Mouse (Mus musculus): ENCODE results near the gene Fam187a.
A peak's percentile ranks its signal among the peaks of the same experiment; 100 is the strongest.

Gene Fam187a

DNA sequence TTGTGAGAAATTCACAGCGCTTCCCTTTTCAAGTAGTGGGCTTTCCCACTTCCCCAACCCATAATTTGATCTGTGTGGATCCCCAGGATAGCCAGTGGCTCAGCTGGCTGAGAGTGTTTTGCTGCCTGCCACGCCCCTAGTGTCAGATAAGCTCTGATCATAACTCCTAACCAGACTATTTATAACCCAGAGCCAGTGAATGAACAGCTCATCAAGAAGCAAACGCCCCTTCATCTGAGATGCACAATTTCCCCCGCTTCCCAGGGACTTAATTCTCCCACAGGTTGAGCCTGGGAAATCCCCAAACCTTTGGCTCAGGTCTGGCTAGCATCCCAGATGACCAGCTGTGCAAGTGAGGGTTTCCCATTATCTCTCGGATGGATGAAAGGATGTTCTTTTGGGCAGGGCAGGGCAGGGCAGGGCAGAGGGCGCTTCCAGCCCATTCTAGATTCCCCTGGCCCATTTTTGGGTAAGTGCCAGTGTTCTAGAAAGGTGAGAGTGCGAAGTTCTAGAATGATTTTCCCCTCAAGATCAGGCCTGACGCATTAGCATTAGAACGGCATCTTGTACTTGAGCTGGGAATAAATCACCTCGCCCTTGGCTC is at the start of gene Fam187a:
Fam187a (plus strand) TSS at position 554 of the 604 bp plus-strand sequence.
- no peak for DNase-seq

DNA sequence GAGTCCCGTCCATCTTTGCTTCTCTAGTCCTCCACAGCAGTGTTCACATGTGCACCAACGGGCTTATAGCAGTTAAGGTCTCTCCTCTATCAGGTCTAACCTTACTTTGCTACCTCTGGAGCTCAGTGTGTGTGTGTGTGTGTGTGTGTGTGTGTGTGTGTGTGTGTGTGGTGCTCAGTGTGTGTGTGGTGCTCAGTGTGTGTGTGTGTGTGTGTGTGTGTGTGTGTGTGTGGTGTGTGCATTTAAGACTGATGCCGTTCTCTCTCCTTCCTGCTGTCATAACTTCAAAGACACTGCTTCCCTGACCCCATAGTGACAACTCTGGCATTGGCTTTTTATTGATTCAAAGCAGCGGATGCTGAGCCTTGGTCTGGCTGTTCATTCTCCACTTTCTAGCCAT is 49.4 kb upstream of the Fam187a start, which contains the start of gene Higd1b:
Higd1b (plus strand) TSS at position 301 of the 400 bp plus-strand sequence.
- no peak for DNase-seq

DNA sequence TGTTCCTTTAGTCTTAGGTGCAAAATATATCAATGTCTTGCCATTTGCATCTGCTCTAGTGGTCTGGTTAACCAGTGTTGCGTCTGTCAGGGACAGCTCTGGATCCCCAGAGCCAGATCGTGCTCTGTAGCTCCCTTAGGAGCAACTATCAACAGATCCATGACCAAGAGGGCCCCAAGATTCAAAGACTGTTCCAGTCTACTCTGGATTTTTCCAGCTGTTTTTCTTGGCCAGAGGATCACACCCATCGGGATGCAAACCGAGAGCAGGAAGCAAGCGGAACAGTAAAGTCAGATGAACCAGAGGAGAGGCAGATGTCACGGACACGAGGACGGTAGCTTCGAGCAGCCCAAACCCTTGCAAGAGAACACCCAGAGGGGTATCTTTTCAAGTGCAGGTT is 48.8 kb upstream of the Fam187a start:
- DNase-seq, result peak in 1 of 2 experiments; percentile 24

DNA sequence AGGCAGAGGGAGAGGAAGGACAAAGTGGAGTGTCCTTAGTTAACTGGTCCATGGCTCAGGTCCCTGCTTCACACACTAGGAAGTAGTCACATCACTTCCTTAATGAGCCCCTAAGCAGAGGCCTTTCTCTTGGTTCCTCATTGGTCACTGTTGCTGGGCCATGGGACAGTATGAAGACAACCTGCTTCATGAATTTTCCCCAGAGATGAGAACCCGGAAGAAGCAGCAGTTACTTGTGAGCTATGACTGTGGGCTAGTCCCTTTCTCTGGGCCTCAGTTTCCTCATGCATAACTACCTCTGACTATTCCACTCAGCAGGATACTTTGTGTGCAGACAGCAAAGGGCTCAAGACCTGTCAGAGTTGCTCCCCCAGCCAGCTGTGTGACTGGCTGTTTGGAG is 47.6 kb upstream of the Fam187a start:
- no peak for DNase-seq

DNA sequence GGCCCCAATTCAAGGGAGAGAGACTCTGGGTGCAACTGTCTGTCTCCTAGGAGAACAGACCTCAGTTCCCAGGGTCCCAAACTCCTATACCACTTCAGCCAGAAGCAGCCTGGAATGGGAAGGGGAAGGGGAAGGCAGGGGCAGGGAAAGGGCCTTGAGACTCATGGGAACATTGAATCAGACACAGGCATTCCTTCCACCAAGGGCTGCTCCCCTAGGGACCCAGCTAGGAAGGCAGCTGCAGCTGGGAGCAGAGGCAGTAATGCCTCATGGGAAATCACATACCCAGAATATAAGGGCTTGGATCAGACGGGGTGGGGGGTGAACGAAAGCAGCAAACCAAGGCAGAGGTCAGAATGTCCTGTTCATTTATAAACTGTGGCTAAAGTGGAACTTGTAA is 46.8 kb upstream of the Fam187a start:
- peak; percentile 30 to 43 for DNase-seq

DNA sequence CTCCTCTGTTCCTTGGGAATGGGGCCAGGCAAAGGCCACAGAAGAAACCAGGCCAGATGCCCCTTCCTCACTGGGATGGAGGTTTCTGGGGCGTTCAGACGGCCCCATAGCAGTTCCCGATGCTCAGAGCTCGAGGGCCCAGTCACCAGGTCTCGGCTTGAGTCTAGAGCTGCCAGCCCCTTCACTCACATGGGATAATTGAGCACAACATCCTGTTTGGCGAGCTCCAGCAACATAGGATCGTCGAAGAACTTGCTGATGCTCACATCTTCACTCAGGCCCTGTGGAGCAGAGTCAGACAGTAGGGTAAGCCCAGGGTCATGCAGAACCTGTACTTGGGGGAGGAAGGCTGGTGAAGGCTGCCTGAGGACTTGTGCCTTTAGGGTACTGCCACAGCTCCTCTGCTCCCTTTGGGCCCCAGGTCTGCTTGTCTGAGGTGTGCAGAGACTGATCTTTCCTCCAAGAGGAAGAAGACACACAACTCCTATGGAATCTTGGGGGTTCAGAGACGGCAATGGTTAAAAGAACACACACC is 46.3 kb upstream of the Fam187a start:
- no peak for DNase-seq

DNA sequence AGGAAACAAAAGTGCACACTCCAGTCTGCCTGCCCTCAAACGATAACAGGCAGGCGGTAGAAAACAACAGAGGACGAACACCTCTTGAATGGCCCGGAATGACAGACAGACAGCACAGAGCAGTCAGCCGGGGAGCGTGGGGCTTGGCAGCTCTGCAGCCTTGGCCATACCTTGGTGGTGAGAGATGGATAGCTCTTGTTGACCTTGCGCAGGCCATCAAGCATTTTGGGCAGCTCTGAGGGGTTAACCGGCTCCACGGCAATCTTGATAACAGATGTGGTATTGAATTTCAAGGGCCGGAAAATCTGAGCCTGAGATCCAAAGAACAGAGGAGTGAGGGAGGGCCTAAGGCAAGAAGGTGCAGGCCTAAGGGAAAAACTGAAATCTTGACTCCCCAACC is 39.0 kb upstream of the Fam187a start:
- DNase-seq, result no peak

DNA sequence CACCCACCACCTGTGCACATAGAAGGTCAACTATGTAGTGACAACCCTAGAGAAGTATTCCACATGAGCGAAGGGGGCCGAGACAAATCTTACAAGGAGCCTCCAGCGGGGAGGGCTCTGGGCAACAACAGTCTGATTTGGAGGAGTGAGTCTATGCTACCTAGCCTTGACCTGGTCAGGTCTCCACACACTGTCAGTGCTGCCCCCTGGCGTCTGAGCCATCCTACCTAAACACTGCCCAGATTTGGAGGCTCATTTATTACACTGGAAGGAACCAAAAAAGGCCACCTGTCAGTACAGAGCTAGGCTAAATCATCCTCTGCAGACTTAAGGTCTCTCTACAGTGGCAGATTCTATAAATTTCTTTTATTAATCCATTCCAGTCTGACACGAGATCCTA is 33.1 kb upstream of the Fam187a start:
- DNase-seq, result peak; percentile 89

DNA sequence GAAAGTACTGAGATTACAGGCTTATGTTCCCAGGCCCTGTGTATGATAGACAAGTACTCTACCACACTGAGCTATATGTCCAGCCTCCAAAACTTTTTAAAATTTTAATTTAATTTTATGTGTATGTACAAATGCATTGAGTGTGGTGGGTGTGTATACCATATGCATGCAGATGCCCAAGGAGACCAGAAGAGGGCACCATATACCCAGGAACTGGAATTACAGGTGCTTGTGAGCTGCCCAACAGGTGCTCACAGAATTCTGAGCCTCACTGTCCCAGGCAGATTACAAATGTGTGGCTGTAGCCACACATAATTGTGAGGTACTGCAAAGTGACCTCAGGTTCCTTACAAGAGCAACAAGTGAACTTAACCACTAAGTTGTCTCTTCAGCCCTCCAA is 31.2 kb upstream of the Fam187a start:
- no peak for DNase-seq

DNA sequence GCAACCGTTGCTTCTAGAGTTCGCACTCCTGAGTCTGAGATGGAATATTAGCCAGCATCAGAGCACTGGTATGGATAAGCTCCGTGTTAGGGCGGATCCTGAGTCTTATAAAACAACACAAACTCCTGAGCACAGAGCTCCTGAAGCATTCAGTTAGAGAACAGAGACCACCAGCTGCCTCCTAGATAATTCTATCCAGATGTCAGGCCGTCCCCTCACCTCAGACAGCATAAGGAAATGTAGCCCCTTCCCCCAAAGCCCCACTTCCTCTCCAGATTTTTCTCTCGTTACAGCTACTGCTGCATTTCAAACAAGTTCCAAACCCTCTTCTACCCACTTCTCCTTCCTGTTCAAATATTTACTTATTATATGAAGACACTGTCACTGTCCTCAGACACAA is 29.0 kb upstream of the Fam187a start:
- no peak for DNase-seq

DNA sequence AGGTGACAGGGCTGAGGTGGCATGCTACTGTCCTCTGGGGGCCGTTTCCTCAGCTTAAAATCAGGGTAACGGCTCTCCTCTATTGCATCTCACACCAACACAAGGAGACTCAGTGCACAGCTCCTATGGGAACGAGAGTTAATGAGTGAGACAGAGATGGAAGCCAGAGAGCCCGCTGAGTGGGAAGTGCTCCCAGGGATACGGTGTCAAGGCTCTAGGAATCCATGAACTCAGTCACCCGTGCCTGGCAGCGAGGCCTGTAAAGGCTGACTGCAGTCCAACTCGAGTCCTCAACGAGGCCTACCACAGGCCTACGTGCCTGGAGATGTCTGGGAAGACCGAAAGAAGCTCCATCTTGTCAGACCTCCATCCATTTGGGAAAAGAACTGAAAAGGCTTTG is 26.0 kb upstream of the Fam187a start:
- no peak for DNase-seq

DNA sequence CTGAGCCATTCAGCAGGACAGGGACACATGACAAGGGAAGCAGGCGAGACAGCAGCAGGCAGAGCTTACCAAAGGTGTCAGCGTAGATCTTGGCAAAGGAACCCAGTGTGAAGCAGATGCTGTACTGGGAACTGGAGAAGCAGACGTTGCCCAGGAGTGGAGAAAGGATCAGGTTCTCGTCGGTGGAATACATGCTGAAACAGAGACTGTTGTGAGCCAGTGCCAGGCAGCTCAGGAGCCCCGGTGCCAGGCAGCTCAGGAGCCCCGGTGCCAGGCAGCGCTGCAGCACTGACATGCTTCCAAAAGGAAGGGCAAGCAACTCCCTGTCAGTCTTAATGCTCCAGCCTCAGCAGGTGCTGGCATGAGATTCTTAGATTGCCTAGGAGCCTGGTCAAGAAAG is 25.0 kb upstream of the Fam187a start:
- no peak for DNase-seq

DNA sequence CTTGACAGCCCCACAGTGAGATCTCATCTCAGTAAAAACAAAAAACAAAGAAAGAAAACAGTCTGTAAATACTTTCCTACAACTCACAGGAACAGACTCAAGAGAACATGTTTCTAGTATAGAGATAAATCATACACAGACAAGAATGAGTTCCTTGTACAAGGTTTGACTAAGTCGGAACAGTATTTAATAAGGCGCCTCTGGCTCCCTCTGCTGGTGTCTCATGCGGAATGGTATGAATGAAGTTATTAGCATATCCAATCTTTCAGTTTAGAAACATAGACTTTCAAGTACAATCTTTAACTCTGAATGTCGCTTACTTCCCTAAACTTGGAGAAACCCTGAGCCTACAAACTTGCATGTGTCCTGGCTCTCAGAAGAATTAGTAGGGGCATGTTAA is 20.7 kb upstream of the Fam187a start:
- peak; percentile 87 to 88 for DNase-seq

DNA sequence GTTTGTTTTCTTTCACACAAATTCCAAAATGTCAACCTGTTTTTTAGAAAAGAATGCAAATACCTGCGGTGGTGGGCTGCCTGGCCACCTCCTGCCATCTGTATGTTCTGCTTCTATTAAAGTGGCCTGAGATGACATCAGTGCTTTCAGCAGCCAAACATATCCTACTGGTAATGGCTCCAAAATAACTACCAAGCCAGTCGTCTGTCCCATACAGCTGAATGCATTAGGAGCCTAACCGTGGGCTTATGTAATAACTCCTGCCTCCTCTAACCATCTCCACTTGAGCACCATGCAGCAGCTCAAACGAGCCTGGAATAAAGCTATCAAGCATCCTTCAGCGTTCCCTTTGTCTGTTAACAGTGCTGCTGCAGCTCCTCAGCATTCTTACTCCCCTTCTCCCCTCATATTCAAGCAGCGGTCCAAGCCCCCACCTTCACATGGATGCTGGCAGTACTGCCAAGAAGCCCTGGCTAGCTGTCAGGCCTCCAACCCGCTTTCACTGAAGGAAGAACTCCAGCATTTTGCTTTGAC is 10.1 kb upstream of the Fam187a start:
- DNase-seq, result no peak

DNA sequence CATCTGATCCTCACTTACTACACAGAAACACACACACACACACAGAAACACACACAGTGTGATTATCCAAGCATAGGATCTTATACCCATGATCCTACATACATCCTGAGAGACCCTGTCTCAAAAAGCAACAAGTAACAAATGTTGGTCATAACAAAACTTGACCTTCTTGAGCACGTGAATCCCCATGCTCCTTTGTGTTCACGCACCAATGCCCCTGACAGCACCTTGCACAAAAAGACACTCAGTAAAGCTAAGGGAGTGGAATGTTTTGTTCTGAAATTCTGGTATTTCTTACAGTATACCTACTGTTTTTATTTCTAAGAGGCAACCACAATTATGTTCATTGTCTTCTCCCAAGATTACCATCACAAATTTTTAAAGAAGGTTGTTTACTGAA is 5.4 kb upstream of the Fam187a start:
- no peak for DNase-seq

DNA sequence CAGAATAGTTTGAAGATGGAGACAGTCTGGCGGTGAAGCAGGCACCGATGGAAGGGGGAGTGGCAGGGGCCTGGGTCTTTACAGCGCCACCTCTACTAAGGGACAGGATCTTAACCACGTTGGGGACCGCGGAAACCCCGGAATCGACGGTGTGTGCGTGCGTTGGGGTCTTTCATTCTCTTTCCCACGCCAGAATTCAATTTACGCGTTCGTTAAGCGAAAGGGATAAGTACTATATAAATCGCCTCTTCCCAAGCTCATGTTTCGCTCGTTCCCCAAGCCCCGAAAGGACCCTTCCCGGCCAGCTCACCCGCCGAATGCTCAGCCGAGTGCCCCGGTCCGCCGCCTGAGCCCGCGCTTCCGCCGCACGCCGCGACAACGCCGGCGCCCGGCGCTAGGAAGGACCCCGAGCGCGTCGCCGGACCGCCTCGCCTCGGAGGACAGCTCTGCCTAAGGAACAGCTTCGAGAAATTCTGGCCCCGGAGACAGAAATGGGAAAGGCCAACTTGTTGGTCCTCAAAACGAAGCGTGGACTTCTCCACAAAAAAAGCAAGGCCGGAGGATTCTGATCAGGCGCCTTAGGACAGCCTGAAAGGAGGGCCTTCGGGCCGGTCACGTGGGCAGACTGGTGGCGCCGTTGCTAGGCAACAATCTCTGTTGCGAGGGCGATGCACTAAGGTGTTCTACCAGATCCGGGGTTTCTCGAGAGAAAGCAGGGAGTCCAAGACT is 4.2 kb upstream of the Fam187a start, which contains the start of the genes Eftud2 and Ccdc103:
Eftud2 (minus strand) TSS at position 401 of the 729 bp plus-strand sequence.
Ccdc103 (plus strand) TSS at position 620 of the 729 bp plus-strand sequence.
- DNase-seq, result peak; percentile 93 to 95

DNA sequence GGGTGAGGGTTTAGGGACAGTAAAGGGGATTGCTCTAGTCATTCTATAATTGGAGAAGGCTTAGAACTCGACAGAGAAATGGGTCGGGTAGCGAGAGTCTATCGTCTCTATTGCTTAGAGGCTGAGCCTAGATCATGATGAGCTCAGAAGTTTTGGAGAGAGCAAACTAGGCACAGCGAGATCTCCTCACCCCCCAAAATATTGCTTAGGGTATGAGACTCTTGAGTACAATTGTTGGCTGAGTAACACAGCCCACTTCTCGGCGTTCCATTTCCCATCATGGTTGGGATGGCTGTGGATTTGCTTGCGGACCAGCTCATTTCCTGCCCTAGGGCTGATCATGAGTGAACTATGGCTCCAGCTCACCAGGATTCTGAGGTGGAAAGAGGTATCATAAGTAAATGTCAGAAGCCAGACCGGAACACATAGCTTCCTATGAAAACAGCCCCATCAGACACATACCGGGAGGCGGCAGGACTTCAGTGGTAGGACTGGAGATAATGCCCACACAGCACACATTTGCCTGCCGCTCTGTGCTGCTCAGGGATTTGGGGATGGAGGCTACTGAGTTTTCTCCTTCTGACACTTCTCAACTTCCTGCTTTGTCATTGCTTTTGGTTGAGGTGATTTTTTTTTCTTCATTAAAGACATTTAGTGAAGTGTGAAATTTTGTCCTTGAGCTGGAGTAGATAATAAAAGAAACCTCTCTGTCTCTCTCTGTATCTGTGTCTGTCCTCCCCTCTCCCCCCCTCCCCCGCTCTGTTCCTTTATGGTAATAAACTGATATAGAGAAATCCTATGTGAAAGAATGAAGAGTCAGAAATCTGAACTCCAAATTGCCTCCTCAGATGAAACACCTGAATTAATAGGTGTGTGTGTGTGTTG is 3.4 kb upstream of the Fam187a start:
- peak in 1 of 2 experiments; percentile 15 for DNase-seq

DNA sequence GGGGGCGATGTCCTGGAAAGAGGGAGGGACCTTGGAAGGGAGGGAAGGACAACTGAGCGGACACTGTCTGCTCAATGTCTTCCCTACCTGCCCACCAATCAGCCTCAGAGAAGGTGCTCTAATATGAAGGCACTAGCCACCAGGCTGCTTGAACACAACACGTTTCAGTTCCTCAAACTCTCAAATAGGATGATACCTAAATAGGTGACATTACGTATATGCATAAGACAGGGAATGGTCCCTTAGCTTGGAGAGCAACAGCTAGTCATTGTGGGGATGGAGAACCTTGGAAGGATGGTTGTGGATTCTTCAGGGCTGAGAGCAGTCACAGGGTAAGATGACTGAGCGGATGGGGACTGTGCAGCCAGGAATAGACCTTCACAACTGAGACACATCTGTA is 2.5 kb downstream of the Fam187a start:
- DNase-seq, result no peak

DNA sequence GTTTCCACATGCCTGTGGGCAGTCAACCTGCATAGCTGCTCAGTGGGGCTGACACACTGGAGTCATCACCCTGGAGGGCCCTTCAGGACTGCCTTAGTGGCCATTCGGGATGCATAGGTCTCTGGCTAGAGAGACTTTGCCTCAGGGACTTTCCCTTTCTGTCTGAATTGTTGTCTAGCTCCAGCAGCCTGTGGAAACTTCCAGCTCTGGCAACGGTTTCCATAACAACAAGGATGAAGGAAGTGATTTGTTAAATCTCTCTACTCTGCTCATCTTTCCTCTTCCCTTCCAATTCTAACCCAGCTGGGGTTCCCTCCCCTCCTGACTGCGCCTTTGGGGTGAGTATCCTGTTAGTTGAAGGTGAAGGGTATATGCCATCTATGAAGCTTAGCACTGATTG is 3.2 kb downstream of the Fam187a start:
- no peak for DNase-seq

DNA sequence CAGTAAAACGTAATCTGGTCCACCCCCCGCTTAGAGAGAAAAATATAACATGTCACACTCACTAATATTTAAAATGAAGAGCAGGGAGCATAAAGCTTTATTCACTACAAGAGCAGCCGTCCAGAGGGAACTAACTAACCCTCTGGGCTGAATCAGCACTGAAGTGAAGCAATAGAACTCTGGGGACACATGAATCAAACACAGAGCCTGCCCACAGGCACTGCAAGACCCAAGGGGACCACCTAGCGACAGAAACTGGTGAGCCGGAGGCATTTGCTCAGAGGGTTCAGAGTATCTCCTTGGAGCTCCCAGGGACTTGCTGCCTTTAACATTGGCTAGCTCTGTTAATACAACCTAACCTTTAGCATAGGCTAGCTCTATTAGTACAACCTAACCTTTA is 5.1 kb downstream of the Fam187a start:
- DNase-seq, result peak in 1 of 2 experiments; percentile 26

DNA sequence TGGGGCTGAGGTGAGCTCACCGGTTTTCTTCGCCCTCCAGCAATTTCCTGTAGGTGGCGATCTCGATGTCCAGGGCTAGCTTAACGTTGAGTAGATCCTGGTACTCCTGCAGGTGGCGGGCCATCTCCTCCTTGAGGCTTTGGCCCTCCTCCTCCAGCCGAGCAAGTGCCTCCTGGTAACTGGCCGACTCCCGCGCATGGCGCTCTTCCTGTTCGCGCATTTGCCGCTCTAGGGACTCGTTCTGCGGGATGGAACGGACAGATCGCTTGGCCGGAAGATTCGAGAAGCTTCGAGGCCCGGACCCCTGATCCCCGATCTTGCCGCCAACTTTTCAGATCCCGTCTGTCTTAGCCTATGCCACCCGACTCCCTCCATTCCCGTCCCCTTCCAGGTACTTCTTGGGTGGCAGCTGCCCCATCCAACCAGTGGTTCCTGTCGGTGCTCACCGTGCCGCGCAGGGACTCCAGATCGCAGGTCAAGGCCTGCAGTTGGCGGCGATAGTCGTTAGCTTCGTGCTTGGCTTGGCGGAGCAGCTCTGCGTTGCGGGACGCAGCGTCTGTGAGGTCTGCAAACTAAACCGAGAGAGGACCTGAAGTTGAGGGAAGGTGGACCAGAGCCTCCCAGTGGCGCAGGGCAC is 8.2 kb downstream of the Fam187a start:
- peak; percentile 80 to 90 for DNase-seq

DNA sequence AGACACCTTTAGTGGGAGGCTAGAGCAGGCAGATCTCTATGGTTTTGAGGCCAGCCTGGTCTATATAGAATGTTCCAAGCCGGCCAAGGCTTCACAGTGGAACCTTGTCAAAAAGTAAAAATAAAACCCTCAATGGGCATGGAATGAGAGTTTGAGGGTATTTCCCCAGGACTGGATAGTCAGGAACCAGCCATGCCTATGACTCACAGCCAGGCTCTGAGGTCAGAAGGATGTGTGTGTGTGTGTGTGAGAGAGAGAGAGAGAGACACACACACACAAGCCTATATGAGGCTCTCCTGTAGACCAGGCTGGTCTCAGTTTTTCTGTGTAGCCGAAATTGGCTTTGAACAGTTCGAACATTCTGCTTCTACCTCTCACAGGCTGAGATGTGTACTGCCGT is 9.7 kb downstream of the Fam187a start:
- DNase-seq, result no peak
